Mouse (Mus musculus) right cerebral cortex, postnatal 10 days (tissue): Measurements from ENCODE around the gene Lamc3.

ENCODE experiments used
- DNase-seq, 2 experiments: peaks; one replicate each; pipeline ENCODE4 v3.0.0; 2021; ENCODE audit warnings: low spot score in 2 of 2

Lamc3 gene

DNA sequence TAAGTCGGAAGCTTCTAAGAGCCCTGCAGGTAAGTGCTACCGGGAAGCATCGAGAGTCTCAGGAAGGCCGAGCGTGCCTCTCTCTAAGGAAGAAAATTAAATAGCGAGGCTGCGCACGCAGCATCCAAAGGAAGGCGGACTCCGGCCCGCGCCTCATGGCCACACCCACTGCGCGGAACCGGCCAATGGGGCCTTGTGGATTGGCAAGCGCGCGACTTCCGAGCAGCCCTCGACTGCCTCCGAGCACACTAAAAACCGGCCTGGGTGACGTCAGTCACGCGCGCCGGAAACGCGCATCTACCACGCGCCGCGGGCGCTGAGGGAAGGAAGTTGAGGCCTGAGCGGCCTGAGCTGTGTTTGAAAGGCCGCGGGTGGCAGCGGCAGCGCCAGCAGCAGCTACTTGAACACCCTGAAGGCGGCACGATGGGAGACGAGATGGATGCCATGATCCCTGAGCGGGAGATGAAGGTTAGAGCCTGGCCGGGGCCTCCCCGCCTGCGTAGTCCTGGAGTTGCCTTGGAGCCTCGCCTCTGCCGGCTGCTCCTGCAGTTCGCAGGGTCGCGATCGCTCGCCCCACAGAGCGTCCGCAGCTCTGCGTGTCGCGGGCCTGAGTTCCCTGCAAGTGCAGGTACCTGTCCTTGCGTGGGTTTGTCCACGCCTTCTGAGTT is 87.2 kb downstream of the Lamc3 start, which contains the start of gene Nup214:
Gene Nup214, plus strand, starts transcription at position 296 of the 668 bp plus-strand sequence.
- peak; percentile 100 for DNase-seq

DNA sequence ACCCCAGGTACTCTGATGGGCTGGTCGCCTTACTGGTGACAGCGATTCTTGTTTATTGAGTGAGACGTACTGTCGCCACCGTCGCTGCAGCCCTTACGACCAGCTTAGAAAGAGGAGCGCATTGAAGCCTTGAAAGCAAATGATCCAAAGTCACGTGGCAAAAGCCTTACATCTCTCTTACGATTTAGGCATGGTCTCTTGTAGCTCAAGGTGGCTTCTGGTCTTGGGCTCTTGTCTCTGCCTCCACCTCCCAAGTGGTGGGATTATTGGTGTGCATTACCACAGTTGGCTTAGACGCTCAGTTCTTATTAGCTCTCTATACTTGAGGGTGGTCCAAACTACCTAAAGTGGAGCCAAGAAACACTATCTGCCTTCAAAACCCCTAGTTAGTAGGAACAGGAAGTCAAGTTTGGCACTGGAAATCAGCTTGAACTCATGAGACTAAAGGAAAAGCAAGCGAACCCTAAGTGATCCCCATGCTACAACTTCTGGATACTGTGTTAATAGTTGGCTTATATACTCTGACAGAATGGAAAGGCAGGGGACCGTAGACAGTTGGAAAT is 87.8 kb downstream of the Lamc3 start:
- DNase-seq: no peak

DNA sequence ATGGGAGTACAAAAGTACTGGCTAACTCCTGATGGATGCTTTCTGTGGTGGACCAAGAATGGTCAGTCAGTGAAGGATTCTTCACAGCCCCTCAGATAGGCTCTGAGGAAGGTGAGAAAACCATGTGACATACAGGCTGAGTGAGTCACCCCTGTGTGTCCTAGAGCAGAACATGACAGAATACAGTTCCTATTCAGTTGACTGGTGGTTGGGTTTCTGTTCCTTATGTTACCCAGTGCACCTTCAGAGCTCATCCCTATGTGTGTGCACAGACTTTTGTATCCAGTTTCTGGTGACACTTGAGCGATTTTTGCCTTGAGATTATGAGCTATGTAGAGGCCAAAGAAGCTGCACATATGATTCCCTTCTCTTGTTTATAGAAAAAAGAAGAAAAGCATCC is 100.7 kb downstream of the Lamc3 start:
- no peak for DNase-seq

DNA sequence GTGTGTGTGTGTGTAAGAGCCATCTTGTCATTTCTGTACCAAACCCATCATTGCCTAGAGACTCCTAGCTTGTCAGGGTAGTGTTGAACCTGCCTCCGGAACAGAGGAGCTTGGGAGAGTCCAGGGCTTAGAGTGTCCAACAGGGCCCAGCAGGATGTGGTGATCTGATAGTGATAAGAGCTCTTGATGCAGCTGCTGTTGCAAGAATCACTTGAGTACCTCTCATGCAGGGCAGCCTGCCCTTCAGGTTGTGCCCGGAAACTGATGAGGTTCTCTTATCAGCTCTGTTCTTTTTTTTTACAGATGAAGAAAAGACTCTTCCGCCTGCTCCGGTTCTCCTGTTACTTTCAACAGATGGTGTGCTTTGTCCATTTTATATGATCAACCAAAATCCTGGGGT is 103.9 kb downstream of the Lamc3 start:
- DNase-seq: no peak

DNA sequence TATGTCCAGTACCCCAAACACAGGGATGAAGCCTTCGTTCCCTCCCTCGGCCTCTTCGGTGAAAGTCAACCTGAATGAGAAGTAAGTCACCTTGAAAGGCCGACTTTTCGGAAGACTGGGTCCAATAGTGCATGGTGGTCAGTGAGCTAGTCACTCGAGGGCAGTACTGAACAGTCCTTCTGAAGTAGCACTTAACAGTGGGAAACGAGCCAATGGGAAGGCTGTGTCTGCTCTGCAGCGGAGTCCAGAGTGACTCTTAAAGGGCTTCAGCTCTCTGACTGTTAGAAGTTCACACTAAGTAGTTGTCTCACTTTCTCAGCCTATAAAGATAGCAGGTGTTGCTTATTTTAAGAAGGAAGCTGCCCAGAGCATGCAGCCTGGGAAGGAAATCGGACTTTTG is 107.8 kb downstream of the Lamc3 start:
- no peak for DNase-seq

DNA sequence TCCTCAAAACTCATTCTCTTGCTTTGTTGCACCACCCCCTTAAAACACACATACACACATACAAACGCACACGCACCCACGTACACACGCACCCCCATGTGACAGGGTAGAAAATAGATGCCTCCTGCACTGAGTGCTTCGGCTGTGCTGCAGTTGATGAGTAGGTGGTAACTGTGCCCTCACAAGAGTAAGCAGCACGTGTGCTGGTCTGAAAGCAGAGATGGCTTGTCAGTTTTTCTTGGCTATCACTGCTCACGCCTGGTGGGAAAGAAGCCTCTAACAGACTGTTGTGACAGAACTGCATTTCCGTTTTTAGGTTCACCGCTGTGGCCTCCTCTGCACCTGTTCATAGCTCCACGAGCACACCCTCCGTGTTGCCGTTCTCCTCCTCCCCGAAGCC is 109.0 kb downstream of the Lamc3 start:
- DNase-seq: peak; percentile 25 to 55
